Mouse (Mus musculus): Measurements from ENCODE around the gene Mmp15. TPM values are rescaled to one million over a fixed set of nuclear protein-coding genes. Genes with fewer than 3 reads are reported as not detected.

The Mmp15 gene
- polyA plus RNA-seq, 1 experiment = 8.0 TPM

DNA sequence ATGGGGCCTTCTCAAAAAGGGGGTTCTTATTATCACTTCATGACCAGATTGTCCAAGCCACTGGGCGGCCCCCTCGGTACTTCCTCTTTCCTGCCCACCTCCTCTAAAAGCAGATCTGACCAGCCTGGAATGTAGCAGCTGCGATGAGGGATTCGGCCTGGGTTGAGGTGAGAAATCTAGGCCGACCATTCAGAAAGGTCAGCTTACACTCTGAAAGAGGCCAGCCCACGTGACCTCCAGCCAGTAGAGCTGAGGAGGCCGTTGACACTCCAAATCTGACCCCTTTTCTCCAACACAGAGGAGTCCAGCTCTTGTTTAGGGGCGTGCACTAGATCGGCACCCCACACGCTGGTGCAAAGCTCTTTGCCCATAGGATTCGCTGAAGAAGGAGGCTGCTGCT lies 44.7 kb downstream of the Mmp15 start:
- peaks cover 4% of the 10 kb centered on the region for H3K4me1 ChIP-seq (ENCODE audit: control insufficient read depth, insufficient read depth, low read length)
- TF ChIP-seq EP300 (IDR thresholded peaks at IDR 0.05; ENCODE audit: insufficient read depth, low read depth, low read length) (no peak), CTCF (IDR thresholded peaks at IDR 0.05; ENCODE audit: low read depth, low read length) (no peak), POLR2A (IDR thresholded peaks at IDR 0.05; ENCODE audit: insufficient read depth, low read length) (no peak)
- H3K9me3 ChIP-seq (replicated peaks; ENCODE audit: control insufficient read depth, insufficient read depth, low read length, poor library complexity, severe bottlenecking) = no peaks in the 10 kb centered on the region
- H3K9ac ChIP-seq (ENCODE audit: low read depth, poor library complexity, severe bottlenecking) = no peak overlapping the region
- H3K27ac ChIP-seq (ENCODE audit: insufficient read depth, low read length) = no peak overlapping the region
- H3K4me3 ChIP-seq (ENCODE audit: low read depth, low read length) = no peak overlapping the region
- H3K36me3 ChIP-seq (ENCODE audit: control insufficient read depth, insufficient read depth, low read length, poor library complexity, severe bottlenecking) = no peaks in the 10 kb centered on the region
- no peaks in the 10 kb centered on the region for H3K27me3 ChIP-seq (ENCODE audit: control insufficient read depth, insufficient read depth, low read length, poor library complexity, severe bottlenecking)

DNA sequence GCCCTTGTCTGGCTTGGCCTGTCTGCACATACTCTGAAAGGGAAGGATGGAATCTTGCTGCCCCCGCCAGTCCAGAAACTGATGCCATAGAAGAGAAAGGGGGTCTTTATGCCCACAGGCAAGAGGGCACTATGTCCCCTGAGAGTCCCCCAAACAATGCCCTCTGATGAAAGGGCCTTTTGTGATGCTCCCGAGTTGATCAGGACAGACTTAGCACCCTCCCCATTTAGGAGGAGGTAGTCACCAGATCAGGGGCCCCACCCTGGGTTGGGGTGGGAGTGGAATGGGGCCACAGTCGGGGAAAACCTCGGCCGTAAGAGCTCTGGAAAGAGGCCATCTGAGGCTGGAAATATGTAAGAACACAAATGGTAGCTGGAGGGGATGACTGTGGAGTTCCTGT lies 45.1 kb downstream of the Mmp15 start:
- TF ChIP-seq CTCF (IDR thresholded peaks at IDR 0.05; ENCODE audit: low read depth, low read length) (no peak), EP300 (IDR thresholded peaks at IDR 0.05; ENCODE audit: insufficient read depth, low read depth, low read length) (no peak), POLR2A (IDR thresholded peaks at IDR 0.05; ENCODE audit: insufficient read depth, low read length) (no peak)
- Histone ChIP-seq H3K4me1 (ENCODE audit: control insufficient read depth, insufficient read depth, low read length) (peaks cover 4% of the 10 kb centered on the region), H3K27me3 (ENCODE audit: control insufficient read depth, insufficient read depth, low read length, poor library complexity, severe bottlenecking) (no peaks in the 10 kb centered on the region), H3K9me3 (replicated peaks; ENCODE audit: control insufficient read depth, insufficient read depth, low read length, poor library complexity, severe bottlenecking) (no peaks in the 10 kb centered on the region), H3K9ac (ENCODE audit: low read depth, poor library complexity, severe bottlenecking) (no peak overlapping the region), H3K4me3 (ENCODE audit: low read depth, low read length) (no peak overlapping the region), H3K36me3 (ENCODE audit: control insufficient read depth, insufficient read depth, low read length, poor library complexity, severe bottlenecking) (no peaks in the 10 kb centered on the region), H3K27ac (ENCODE audit: insufficient read depth, low read length) (no peak overlapping the region)

DNA sequence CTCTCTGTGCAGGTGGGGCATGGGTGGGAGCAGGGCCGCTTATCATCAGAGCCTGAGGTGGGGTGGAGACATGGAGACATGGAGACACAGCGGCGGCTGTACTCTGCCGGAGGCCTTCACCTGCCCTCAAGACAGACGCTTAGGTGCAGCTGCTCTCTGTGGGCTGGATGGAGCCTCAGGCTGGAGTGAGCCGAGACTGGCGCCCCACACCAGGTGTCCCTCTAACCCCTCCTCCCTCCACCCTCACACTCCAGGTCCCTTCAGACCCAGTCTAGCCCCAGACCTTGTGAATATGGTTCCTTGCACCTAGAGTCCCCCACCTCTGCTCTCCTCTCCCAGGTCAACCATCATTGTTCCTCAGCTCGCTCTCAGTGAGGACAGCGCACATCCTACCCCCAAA lies 47.1 kb downstream of the Mmp15 start:
- peaks cover 4% of the 10 kb centered on the region for H3K4me1 ChIP-seq (ENCODE audit: control insufficient read depth, insufficient read depth, low read length)
- no peak for TF ChIP-seq CTCF (IDR thresholded peaks at IDR 0.05; ENCODE audit: low read depth, low read length)
- no peak for TF ChIP-seq POLR2A (IDR thresholded peaks at IDR 0.05; ENCODE audit: insufficient read depth, low read length)
- TF ChIP-seq EP300 (IDR thresholded peaks at IDR 0.05; ENCODE audit: insufficient read depth, low read depth, low read length) = no peak
- no peaks in the 10 kb centered on the region for H3K27me3 ChIP-seq (ENCODE audit: control insufficient read depth, insufficient read depth, low read length, poor library complexity, severe bottlenecking)
- no peaks in the 10 kb centered on the region for H3K9me3 ChIP-seq (replicated peaks; ENCODE audit: control insufficient read depth, insufficient read depth, low read length, poor library complexity, severe bottlenecking)
- no peak overlapping the region for H3K9ac ChIP-seq (ENCODE audit: low read depth, poor library complexity, severe bottlenecking)
- no peak overlapping the region for H3K27ac ChIP-seq (ENCODE audit: insufficient read depth, low read length)
- no peaks in the 10 kb centered on the region for H3K36me3 ChIP-seq (ENCODE audit: control insufficient read depth, insufficient read depth, low read length, poor library complexity, severe bottlenecking)
- no peak overlapping the region for H3K4me3 ChIP-seq (ENCODE audit: low read depth, low read length)

DNA sequence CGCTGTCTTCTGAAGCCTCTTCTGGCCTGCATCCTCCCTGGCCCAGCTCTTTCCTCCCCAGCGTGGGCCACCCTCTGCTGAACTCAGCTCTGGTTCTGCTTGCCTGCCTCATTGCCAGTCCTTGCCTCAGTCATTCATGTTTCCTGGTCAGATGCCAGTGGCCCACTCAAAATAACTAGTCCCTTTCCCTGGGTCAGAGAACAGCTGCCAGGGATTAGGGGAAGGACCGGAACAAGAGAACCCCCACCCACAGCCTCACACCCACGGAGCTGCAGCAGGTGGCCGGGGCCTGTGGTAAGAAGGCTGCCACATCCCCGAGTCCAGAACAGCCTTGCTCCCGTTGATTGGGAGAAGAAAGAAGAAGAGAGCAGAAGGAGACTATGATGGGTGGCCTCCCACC lies 49.0 kb downstream of the Mmp15 start:
- Histone ChIP-seq H3K36me3 (ENCODE audit: control insufficient read depth, insufficient read depth, low read length, poor library complexity, severe bottlenecking) (no peaks in the 10 kb centered on the region), H3K9me3 (replicated peaks; ENCODE audit: control insufficient read depth, insufficient read depth, low read length, poor library complexity, severe bottlenecking) (no peaks in the 10 kb centered on the region), H3K9ac (ENCODE audit: low read depth, poor library complexity, severe bottlenecking) (no peak overlapping the region), H3K27me3 (ENCODE audit: control insufficient read depth, insufficient read depth, low read length, poor library complexity, severe bottlenecking) (no peaks in the 10 kb centered on the region), H3K27ac (ENCODE audit: insufficient read depth, low read length) (no peak overlapping the region), H3K4me1 (ENCODE audit: control insufficient read depth, insufficient read depth, low read length) (no peaks in the 10 kb centered on the region), H3K4me3 (ENCODE audit: low read depth, low read length) (no peak overlapping the region)
- TF ChIP-seq EP300 (IDR thresholded peaks at IDR 0.05; ENCODE audit: insufficient read depth, low read depth, low read length) = no peak
- no peak for TF ChIP-seq POLR2A (IDR thresholded peaks at IDR 0.05; ENCODE audit: insufficient read depth, low read length)
- no peak for TF ChIP-seq CTCF (IDR thresholded peaks at IDR 0.05; ENCODE audit: low read depth, low read length)

DNA sequence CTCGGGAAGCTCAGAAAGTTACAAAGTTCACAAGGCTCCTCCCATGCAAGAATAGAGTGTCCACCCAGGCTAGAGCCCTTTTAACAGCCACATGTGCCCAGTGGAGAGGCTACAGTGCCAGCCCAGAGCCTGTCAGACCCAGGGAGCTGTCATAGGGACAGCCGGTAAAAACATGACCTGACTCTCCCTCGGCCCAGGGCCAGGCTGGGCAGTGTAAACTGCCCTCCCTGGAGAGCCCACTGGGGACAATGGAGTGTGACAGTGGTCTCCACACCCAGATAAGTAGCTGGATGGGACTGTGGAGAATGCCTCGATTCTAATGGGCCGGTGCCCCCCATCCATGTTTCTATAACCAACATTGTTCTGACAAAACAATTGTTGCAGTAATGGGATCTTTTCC lies 57.5 kb downstream of the Mmp15 start:
- H3K4me1 ChIP-seq (ENCODE audit: control insufficient read depth, insufficient read depth, low read length) = no peaks in the 10 kb centered on the region
- no peaks in the 10 kb centered on the region for H3K9me3 ChIP-seq (replicated peaks; ENCODE audit: control insufficient read depth, insufficient read depth, low read length, poor library complexity, severe bottlenecking)
- no peaks in the 10 kb centered on the region for H3K27me3 ChIP-seq (ENCODE audit: control insufficient read depth, insufficient read depth, low read length, poor library complexity, severe bottlenecking)
- no peaks in the 10 kb centered on the region for H3K36me3 ChIP-seq (ENCODE audit: control insufficient read depth, insufficient read depth, low read length, poor library complexity, severe bottlenecking)
- no peak overlapping the region for H3K4me3 ChIP-seq (ENCODE audit: low read depth, low read length)
- H3K9ac ChIP-seq (ENCODE audit: low read depth, poor library complexity, severe bottlenecking) = no peak overlapping the region
- no peak overlapping the region for H3K27ac ChIP-seq (ENCODE audit: insufficient read depth, low read length)
- TF ChIP-seq POLR2A (IDR thresholded peaks at IDR 0.05; ENCODE audit: insufficient read depth, low read length) (no peak), EP300 (IDR thresholded peaks at IDR 0.05; ENCODE audit: insufficient read depth, low read depth, low read length) (no peak), CTCF (IDR thresholded peaks at IDR 0.05; ENCODE audit: low read depth, low read length) (no peak)

DNA sequence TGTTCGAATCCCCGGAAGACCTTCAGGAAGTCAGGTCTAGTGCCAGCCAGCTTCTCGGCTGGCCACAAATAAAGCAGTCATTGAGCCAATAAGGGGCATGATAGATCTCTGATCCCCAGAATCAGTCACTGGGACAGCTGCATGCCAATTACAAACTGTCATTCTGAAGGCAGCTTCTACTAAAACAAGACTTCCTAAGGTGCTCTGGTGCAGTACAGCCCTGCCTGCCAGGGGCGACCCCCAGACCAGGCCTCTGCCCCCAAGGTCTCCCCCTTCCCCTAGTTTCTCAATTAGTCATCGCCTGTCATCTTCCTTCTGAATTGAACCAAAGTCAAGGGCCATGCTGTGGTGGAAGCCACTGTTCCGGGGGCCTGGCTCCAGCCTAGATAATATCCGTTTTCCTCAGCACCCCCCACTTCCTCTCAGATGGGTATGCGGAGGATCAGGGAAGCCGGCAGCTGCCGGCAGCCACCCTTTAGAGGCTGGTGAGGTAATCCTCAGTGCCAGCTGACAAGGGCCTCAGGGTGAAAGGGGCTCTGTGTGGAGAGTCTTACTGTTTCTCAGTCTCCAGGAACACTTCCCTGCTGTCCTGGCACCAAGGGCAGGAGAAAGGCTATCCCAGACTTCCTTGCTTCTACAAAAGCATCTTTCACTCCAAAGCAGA lies 59.4 kb downstream of the Mmp15 start:
- Histone ChIP-seq H3K4me3 (ENCODE audit: low read depth, low read length) (no peak overlapping the region), H3K9ac (ENCODE audit: low read depth, poor library complexity, severe bottlenecking) (no peak overlapping the region), H3K27me3 (ENCODE audit: control insufficient read depth, insufficient read depth, low read length, poor library complexity, severe bottlenecking) (no peaks in the 10 kb centered on the region), H3K27ac (ENCODE audit: insufficient read depth, low read length) (no peak overlapping the region), H3K36me3 (ENCODE audit: control insufficient read depth, insufficient read depth, low read length, poor library complexity, severe bottlenecking) (no peaks in the 10 kb centered on the region), H3K4me1 (ENCODE audit: control insufficient read depth, insufficient read depth, low read length) (no peaks in the 10 kb centered on the region), H3K9me3 (replicated peaks; ENCODE audit: control insufficient read depth, insufficient read depth, low read length, poor library complexity, severe bottlenecking) (no peaks in the 10 kb centered on the region)
- TF ChIP-seq POLR2A (IDR thresholded peaks at IDR 0.05; ENCODE audit: insufficient read depth, low read length) (no peak), CTCF (IDR thresholded peaks at IDR 0.05; ENCODE audit: low read depth, low read length) (no peak), EP300 (IDR thresholded peaks at IDR 0.05; ENCODE audit: insufficient read depth, low read depth, low read length) (no peak)
